Mouse (Mus musculus) spleen, adult 10 weeks (tissue): ENCODE data around the gene Muc5b. TPM values are rescaled to one million over a fixed set of nuclear protein-coding genes. Genes with fewer than 3 reads are reported as not detected.

Experiments
- polyA plus RNA-seq: library from polyadenylated mRNA; stranded (reverse); fragments of 350-450 nt; fragmentation: Illumina TruSeq; extraction: RNeasy Lipid Tissue Mini Kit (QIAGEN cat#74804); gene quantifications from one replicate; pipeline ENCODE4 v1.2.3, GENCODE M21; 2015; ENCODE audit warnings: low replicate concordance; ENCODE audit not compliant: insufficient read depth

The Muc5b gene
- not detected for polyA plus RNA-seq

DNA sequence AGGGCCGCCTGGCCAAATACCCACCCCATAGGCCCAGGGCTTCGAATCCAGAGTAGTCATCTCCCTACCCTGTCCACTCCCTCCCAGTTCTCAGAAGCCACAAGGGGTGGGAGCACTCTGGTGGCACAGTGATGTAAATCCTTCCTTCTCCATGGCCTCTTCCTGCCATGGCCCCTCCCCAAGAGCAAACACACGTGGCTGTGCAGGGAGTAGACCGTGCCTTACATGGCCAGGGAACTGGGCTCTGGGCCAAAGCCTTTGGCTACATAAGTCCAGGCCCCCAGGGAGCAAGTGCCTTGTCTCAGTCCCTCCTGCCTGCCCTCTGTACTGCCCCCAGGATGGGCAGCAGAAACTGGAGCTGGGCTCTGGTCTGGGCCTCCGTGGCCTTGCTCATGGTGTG, at the start of gene Muc5b:
Gene Muc5b (plus strand): TSS at position 292 of the 400 bp plus-strand sequence.

GRCm38 (mm10) chr7:141918407-141918806, 79.5 kb downstream of the Muc5b start, which contains the start of gene Tollip:
TSS of gene Tollip (minus strand) at chr7:141918507.

Other genes with a start within 250 kb of the Muc5b start
- gene Muc6, start 183.8 kb upstream of the Muc5b start, polyA plus RNA-seq = not detected
- not detected for gene Muc2, start 148.7 kb upstream of the Muc5b start, polyA plus RNA-seq
- 0.04 TPM for gene Muc5ac, start 50.1 kb upstream of the Muc5b start, polyA plus RNA-seq
- 38.5 TPM for gene Tollip, start 79.4 kb downstream of the Muc5b start, polyA plus RNA-seq
- not detected for gene Brsk2, start 110.7 kb downstream of the Muc5b start, polyA plus RNA-seq
- gene Mob2, start 222.0 kb downstream of the Muc5b start, polyA plus RNA-seq = 34.7 TPM